Mouse (Mus musculus) thymus, adult 2 months (tissue): ENCODE measurements around the gene Rrnad1. TPM values are rescaled to one million over a fixed set of nuclear protein-coding genes. Genes with fewer than 3 reads are reported as not detected.
A peak's percentile ranks its signal among the peaks of the same experiment; 100 is the strongest.
"Not testable (repeated sequence)": the region's sequence is repeated elsewhere in the genome, so short reads cannot be mapped to it uniquely, and the experiment has no call there.

ENCODE experiments used
- DNase-seq: peaks from one replicate; pipeline ENCODE4 v3.0.0; 2021
- H3K27ac ChIP-seq: fragments of 200-500 bp; 2 replicates; pipeline ENCODE4 v1.5.1; 2012; ENCODE audit warnings: low read length, control low read depth; ENCODE audit not compliant: control insufficient read depth, insufficient read depth
- H3K27me3 ChIP-seq: fragments of 200-500 bp; 2 replicates; pipeline ENCODE4 v1.6.1; 2012; ENCODE audit warnings: mild to moderate bottlenecking, low read length, moderate library complexity, mixed read lengths; ENCODE audit not compliant: control insufficient read depth, insufficient read depth
- H3K36me3 ChIP-seq: fragments of 200-500 bp; 2 replicates; pipeline ENCODE4 v1.6.1; 2012; ENCODE audit warnings: mild to moderate bottlenecking, low read length, moderate library complexity; ENCODE audit not compliant: control insufficient read depth, insufficient read depth
- H3K4me1 ChIP-seq: fragments of 200-500 bp; replicated peaks from 2 replicates; pipeline ENCODE4 v1.6.1; 2012; ENCODE audit warnings: low read length; ENCODE audit not compliant: control insufficient read depth, insufficient read depth
- H3K4me3 ChIP-seq: fragments of 200-500 bp; 2 replicates; pipeline ENCODE4 v1.5.1; 2012; ENCODE audit warnings: mild to moderate bottlenecking, low read length, control low read depth, moderate library complexity; ENCODE audit not compliant: control insufficient read depth, insufficient read depth
- CTCF ChIP-seq: fragments of 200-500 bp; IDR thresholded peaks from 2 replicates; pipeline ENCODE4 v1.5.1; 2012; ENCODE audit warnings: mild to moderate bottlenecking, control low read depth, low read length, moderate library complexity, borderline replicate concordance; ENCODE audit not compliant: control insufficient read depth, poor library complexity, insufficient read depth; ENCODE audit errors: extremely low read depth
- POLR2A ChIP-seq: fragments of 200-500 bp; IDR thresholded peaks from 2 replicates; pipeline ENCODE4 v1.6.1; 2012; ENCODE audit warnings: mild to moderate bottlenecking, low read length, control low read depth, moderate library complexity; ENCODE audit not compliant: control insufficient read depth, poor library complexity, insufficient read depth; ENCODE audit errors: extremely low read depth
- WGBS: fragments of 180-500 bp; shearing (Covaris S2); methylation state at CpG from one replicate; pipeline ENCODE4 v1.1.7; 2018; 5-methylcytosine and 5-hydroxymethylcytosine counted together
- polyA plus RNA-seq: library from polyadenylated mRNA; depleted of rRNA; stranded (reverse); fragments of >200 nt; gene quantifications from 2 replicates; pipeline ENCODE4 v1.2.3, GENCODE M21; 2012

Rrnad1 gene
- polyA plus RNA-seq, 1 experiment = 75.4 TPM

- TF ChIP-seq CTCF = no peak
- TF ChIP-seq POLR2A = no peak
- no peaks in the 10 kb centered on the region for H3K36me3 ChIP-seq
- 13% methylated on average over 1 of the region's 1 CpGs for WGBS
- DNase-seq = no peak
- no peaks in the 10 kb centered on the region for H3K27me3 ChIP-seq
- no peak overlapping the region for H3K27ac ChIP-seq
- H3K4me3 ChIP-seq = no peak overlapping the region
- H3K4me1 ChIP-seq = no peaks in the 10 kb centered on the region
Observed at GRCm38 (mm10) chr3:87901036-87901624, 29.4 kb downstream of the Rrnad1 start.

- no peak for DNase-seq
- Histone ChIP-seq H3K4me3 (no peak overlapping the region), H3K36me3 (no peaks in the 10 kb centered on the region), H3K27me3 (no peaks in the 10 kb centered on the region), H3K27ac (no peak overlapping the region), H3K4me1 (no peaks in the 10 kb centered on the region)
- 99% methylated on average over 3 of the region's 3 CpGs for WGBS
- TF ChIP-seq CTCF (no peak), POLR2A (no peak)
Observed at GRCm38 (mm10) chr3:87899776-87900175, 30.7 kb downstream of the Rrnad1 start.

- Histone ChIP-seq H3K4me1 (no peaks in the 10 kb centered on the region), H3K36me3 (no peaks in the 10 kb centered on the region), H3K27ac (no peak overlapping the region), H3K27me3 (no peaks in the 10 kb centered on the region), H3K4me3 (no peak overlapping the region)
- WGBS = 91% methylated on average over 3 of the region's 3 CpGs
- DNase-seq = no peak
- TF ChIP-seq CTCF (no peak), POLR2A (no peak)
Observed at GRCm38 (mm10) chr3:87899266-87899665, 31.3 kb downstream of the Rrnad1 start.

GRCm38 (mm10) chr3:87893367-87893905 is 37.1 kb downstream of the Rrnad1 start:
- no peak for TF ChIP-seq CTCF
- no peaks in the 10 kb centered on the region for H3K36me3 ChIP-seq
- no peak for DNase-seq
- no peaks in the 10 kb centered on the region for H3K27me3 ChIP-seq
- WGBS = 96% methylated on average over 3 of the region's 3 CpGs
- no peak overlapping the region for H3K4me3 ChIP-seq
- no peak overlapping the region for H3K27ac ChIP-seq
- H3K4me1 ChIP-seq = no peaks in the 10 kb centered on the region

GRCm38 (mm10) chr3:87891481-87891880 is 39.0 kb downstream of the Rrnad1 start:
- 91% methylated on average over 3 of the region's 3 CpGs for WGBS
- H3K4me3 ChIP-seq = no peak overlapping the region
- TF ChIP-seq CTCF (no peak), POLR2A (no peak)

GRCm38 (mm10) chr3:87887400-87887799 is 43.1 kb downstream of the Rrnad1 start:
- H3K36me3 ChIP-seq, DNase-seq, H3K27ac ChIP-seq, H3K4me3 ChIP-seq, H3K4me1 ChIP-seq, H3K27me3 ChIP-seq: not testable (repeated sequence)
- 86% methylated on average over 4 of the region's 4 CpGs for WGBS

More at GRCm38 (mm10) chr3:87891481-87891880, 39.0 kb downstream of the Rrnad1 start:
- Histone ChIP-seq H3K4me1 (no peaks in the 10 kb centered on the region), H3K36me3 (no peaks in the 10 kb centered on the region), H3K27me3 (no peaks in the 10 kb centered on the region), H3K27ac (no peak overlapping the region)
- DNase-seq = no peak

GRCm38 (mm10) chr3:87886416-87886815 is 44.1 kb downstream of the Rrnad1 start:
- TF ChIP-seq POLR2A (no peak), CTCF (no peak)
- peak; percentile 5 for DNase-seq
- 94% methylated on average over 6 of the region's 6 CpGs for WGBS

More at GRCm38 (mm10) chr3:87886416-87886815, 44.1 kb downstream of the Rrnad1 start:
- no peak overlapping the region for H3K4me3 ChIP-seq
- H3K27me3 ChIP-seq = no peaks in the 10 kb centered on the region
- no peak overlapping the region for H3K27ac ChIP-seq
- H3K36me3 ChIP-seq = no peaks in the 10 kb centered on the region
- H3K4me1 ChIP-seq = peaks cover 7% of the 10 kb centered on the region; the same call in 1 of the 2 replicates
